Mouse (Mus musculus) embryonic facial prominence, embryonic 15.5 days (tissue): ENCODE results near the gene Yif1b. TPM values are rescaled to one million over a fixed set of nuclear protein-coding genes. Genes with fewer than 3 reads are reported as not detected.
"Not testable (repeated sequence)": the region's sequence is repeated elsewhere in the genome, so short reads cannot be mapped to it uniquely, and the experiment has no call there.

Source experiments
- ATAC-seq: fragments of 200-750 bp; cut with Nextera tagmentation; 2 replicates; pipeline ENCODE4 v1.8.0; 2017; ENCODE audit warnings: low read depth, moderate TSS enrichment; ENCODE audit not compliant: insufficient number of reproducible peaks, low FRiP score, low TSS enrichment
- H3K27ac ChIP-seq: fragments of 300-500 bp; sonication (generic); replicated peaks from 2 replicates; pipeline ENCODE4 v1.5.1; 2015; ENCODE audit warnings: mild to moderate bottlenecking, inconsistent platforms
- H3K27me3 ChIP-seq: fragments of 300-500 bp; sonication (generic); 2 replicates; pipeline ENCODE4 v1.6.1; 2015; ENCODE audit warnings: inconsistent platforms
- H3K36me3 ChIP-seq: fragments of 300-500 bp; sonication (generic); 2 replicates; pipeline ENCODE4 v1.6.1; 2015; ENCODE audit warnings: mild to moderate bottlenecking, inconsistent platforms
- H3K4me1 ChIP-seq: fragments of 300-500 bp; sonication (generic); 2 replicates; pipeline ENCODE4 v1.6.1; 2015; ENCODE audit warnings: inconsistent platforms
- H3K4me2 ChIP-seq: fragments of 300-500 bp; sonication (generic); replicated peaks from 2 replicates; pipeline ENCODE4 v1.6.1; 2015; ENCODE audit warnings: mild to moderate bottlenecking, inconsistent platforms
- H3K4me3 ChIP-seq: fragments of 300-500 bp; sonication (generic); replicated peaks from 2 replicates; pipeline ENCODE4 v1.5.1; 2015; ENCODE audit warnings: mild to moderate bottlenecking, inconsistent platforms
- H3K9ac ChIP-seq: fragments of 300-500 bp; sonication (generic); 2 replicates; pipeline ENCODE4 v1.6.1; 2015; ENCODE audit warnings: inconsistent platforms
- H3K9me3 ChIP-seq: fragments of 300-500 bp; sonication (generic); replicated peaks from 2 replicates; pipeline ENCODE4 v1.6.1; 2016; ENCODE audit warnings: inconsistent platforms
- WGBS: fragments of 180-500 bp; shearing (Covaris S2); methylation state at CpG from one replicate; pipeline ENCODE4 v1.1.7; 2015; 5-methylcytosine and 5-hydroxymethylcytosine counted together
- polyA plus RNA-seq: library from polyadenylated mRNA; unstranded; fragments of >200 nt; fragmentation: Nextera tagmentation; extraction: Ambion mirVana; gene quantifications from 2 replicates; pipeline ENCODE4 v1.2.1, GENCODE M21; 2015

The Yif1b gene
- polyA plus RNA-seq: 121 TPM in 2 replicates

- Histone ChIP-seq H3K4me2 (peak within 1 kb of the TSS; percentile 69), H3K9me3 (no peaks in the 10 kb centered on the region), H3K36me3 (no peaks in the 10 kb centered on the region), H3K9ac (peak within 1 kb of the TSS; percentile 65), H3K27me3 (no peaks in the 10 kb centered on the region), H3K27ac (peak within 1 kb of the TSS; percentile 96), H3K4me3 (peak within 1 kb of the TSS; percentile 78), H3K4me1 (peaks cover 21% of the 10 kb centered on the region)
- peak; percentile 96 for ATAC-seq
- WGBS: under 1% methylated on average over 60 of the region's 60 CpGs
Observed at GRCm38 (mm10) chr7:29238019-29238967, at the start of gene Yif1b. TSS of gene Yif1b (plus strand) at chr7:29238329.

GRCm38 (mm10) chr7:29194230-29194629 is 43.9 kb upstream of the Yif1b start:
- not testable (repeated sequence) for H3K36me3 ChIP-seq, H3K4me3 ChIP-seq, H3K9me3 ChIP-seq, H3K4me2 ChIP-seq, H3K27ac ChIP-seq, H3K9ac ChIP-seq, H3K4me1 ChIP-seq, H3K27me3 ChIP-seq, ATAC-seq
- WGBS: 89% methylated on average over 1 of the region's 1 CpGs

- ATAC-seq: no peak
- Histone ChIP-seq H3K27me3 (no peaks in the 10 kb centered on the region), H3K9ac (no peak overlapping the region), H3K36me3 (no peaks in the 10 kb centered on the region), H3K4me3 (no peak overlapping the region), H3K4me1 (no peaks in the 10 kb centered on the region), H3K4me2 (no peak overlapping the region), H3K9me3 (no peaks in the 10 kb centered on the region), H3K27ac (no peak overlapping the region)
- 77% methylated on average over 6 of the region's 6 CpGs for WGBS
Observed at GRCm38 (mm10) chr7:29202577-29202976, 35.6 kb upstream of the Yif1b start.

- H3K9me3 ChIP-seq, H3K36me3 ChIP-seq, H3K27me3 ChIP-seq, H3K9ac ChIP-seq: not testable (repeated sequence)
- Histone ChIP-seq H3K4me2 (peak overlapping the region; percentile 53), H3K27ac (peak overlapping the region; percentile 86), H3K4me1 (peaks cover 18% of the 10 kb centered on the region), H3K4me3 (peak overlapping the region; percentile 43)
- WGBS: 20% methylated on average over 15 of the region's 15 CpGs
- ATAC-seq: peak; percentile 12; the same call in 1 of the 2 replicates
Observed at GRCm38 (mm10) chr7:29211013-29211412, 27.1 kb upstream of the Yif1b start.

- Histone ChIP-seq H3K27me3 (no peaks in the 10 kb centered on the region), H3K27ac (peak overlapping the region; percentile 86), H3K4me3 (peak overlapping the region; percentile 43), H3K36me3 (no peaks in the 10 kb centered on the region), H3K9me3 (no peaks in the 10 kb centered on the region), H3K9ac (no peak overlapping the region; the same call in 1 of the 2 replicates), H3K4me2 (peak overlapping the region; percentile 53), H3K4me1 (peaks cover 18% of the 10 kb centered on the region)
- ATAC-seq: peak; percentile 82
- WGBS: 4% methylated on average over 34 of the region's 34 CpGs
Observed at GRCm38 (mm10) chr7:29211415-29212198, 26.5 kb upstream of the Yif1b start.

- no peaks in the 10 kb centered on the region for H3K9me3 ChIP-seq
- H3K4me3 ChIP-seq: peak overlapping the region; percentile 43
- no peak for ATAC-seq
- no peak overlapping the region for H3K9ac ChIP-seq
- no peaks in the 10 kb centered on the region for H3K36me3 ChIP-seq
- WGBS: 21% methylated on average over 26 of the region's 26 CpGs
- H3K27me3 ChIP-seq: no peaks in the 10 kb centered on the region
- peak overlapping the region; percentile 86; the same call in 1 of the 2 replicates for H3K27ac ChIP-seq
- peak overlapping the region; percentile 53 for H3K4me2 ChIP-seq
- H3K4me1 ChIP-seq: peaks cover 18% of the 10 kb centered on the region
Observed at GRCm38 (mm10) chr7:29212199-29212765, 25.8 kb upstream of the Yif1b start.

GRCm38 (mm10) chr7:29212775-29213560 is 25.2 kb upstream of the Yif1b start:
- ATAC-seq, H3K36me3 ChIP-seq, H3K9ac ChIP-seq, H3K9me3 ChIP-seq, H3K27ac ChIP-seq, H3K27me3 ChIP-seq: not testable (repeated sequence)
- WGBS: 18% methylated on average over 40 of the region's 40 CpGs
- 0 out of 2 replicates have a peak overlapping the region, but pooled peaks have one; percentile 43 for H3K4me3 ChIP-seq
- H3K4me1 ChIP-seq: peaks cover 18% of the 10 kb centered on the region
- peak overlapping the region; percentile 44 for H3K4me2 ChIP-seq

GRCm38 (mm10) chr7:29213675-29214082 is 24.4 kb upstream of the Yif1b start, which contains the start of gene Catsperg1:
TSS of gene Catsperg1 (minus strand) at chr7:29214035.
- peak within 1 kb of the TSS; percentile 13; the same call in 1 of the 2 replicates for H3K4me3 ChIP-seq
- peaks cover 18% of the 10 kb centered on the region for H3K4me1 ChIP-seq
- no peaks in the 10 kb centered on the region for H3K9me3 ChIP-seq
- peak within 1 kb of the TSS; percentile 44 for H3K4me2 ChIP-seq
- peak; percentile 36 for ATAC-seq
- no peaks in the 10 kb centered on the region for H3K36me3 ChIP-seq
- no peak within 1 kb of the TSS for H3K27ac ChIP-seq
- WGBS: 3% methylated on average over 20 of the region's 20 CpGs
- no peak within 1 kb of the TSS for H3K9ac ChIP-seq
- H3K27me3 ChIP-seq: no peaks in the 10 kb centered on the region

GRCm38 (mm10) chr7:29214236-29214635 is 23.9 kb upstream of the Yif1b start:
- Histone ChIP-seq H3K4me2 (no peak overlapping the region), H3K27me3 (no peaks in the 10 kb centered on the region), H3K4me3 (no peak overlapping the region), H3K27ac (no peak overlapping the region), H3K9ac (no peak overlapping the region), H3K4me1 (peaks cover 18% of the 10 kb centered on the region), H3K9me3 (no peaks in the 10 kb centered on the region), H3K36me3 (no peaks in the 10 kb centered on the region)
- 66% methylated on average over 2 of the region's 2 CpGs for WGBS
- ATAC-seq: no peak

GRCm38 (mm10) chr7:29214846-29215245 is 23.3 kb upstream of the Yif1b start:
- Histone ChIP-seq H3K27ac (no peak overlapping the region), H3K9ac (no peak overlapping the region), H3K4me1 (peaks cover 18% of the 10 kb centered on the region), H3K27me3 (no peaks in the 10 kb centered on the region), H3K36me3 (no peaks in the 10 kb centered on the region), H3K4me3 (no peak overlapping the region), H3K9me3 (peaks cover 4% of the 10 kb centered on the region; the same call in 1 of the 2 replicates), H3K4me2 (no peak overlapping the region)
- 49% methylated on average over 15 of the region's 15 CpGs for WGBS
- no peak for ATAC-seq
